Mouse (Mus musculus): Measurements from ENCODE around the gene Map3k4. TPM values are rescaled to one million over a fixed set of nuclear protein-coding genes. Genes with fewer than 3 reads are reported as not detected.

Map3k4 gene
- polyA plus RNA-seq, 1 experiment from 2014 or later, result 9.6 TPM

DNA sequence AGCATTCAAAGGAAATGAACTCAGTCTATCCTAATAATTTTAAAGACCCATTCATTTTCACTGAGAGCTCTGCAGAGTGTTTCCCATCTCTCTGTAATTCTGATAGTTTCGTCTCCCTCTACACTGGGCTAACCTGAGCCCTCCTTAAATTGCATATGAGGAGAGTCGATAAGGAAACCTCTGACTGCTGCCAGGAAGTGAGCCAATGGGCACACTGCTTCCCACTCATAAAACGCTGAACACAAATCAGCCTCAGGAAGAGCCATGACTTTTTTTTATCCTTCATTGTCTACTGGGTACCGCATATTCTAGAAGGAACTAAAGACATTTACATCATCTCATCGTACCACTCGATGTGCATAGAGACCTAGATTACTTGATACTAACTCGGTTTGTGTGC, 1.2 kb upstream of the Map3k4 start:
- peaks cover 33% of the 10 kb centered on the region for H3K79me2 ChIP-seq (ENCODE audit: inconsistent target)
- H3K36me3 ChIP-seq (ENCODE audit: inconsistent target), result no peaks in the 10 kb centered on the region
- H3K27ac ChIP-seq, result no peak overlapping the region
- WGBS (ENCODE audit: missing documents), result 81% methylated on average over 7 of the region's 7 CpGs
- no peak overlapping the region for H3K4me3 ChIP-seq (ENCODE audit: inconsistent target)

DNA sequence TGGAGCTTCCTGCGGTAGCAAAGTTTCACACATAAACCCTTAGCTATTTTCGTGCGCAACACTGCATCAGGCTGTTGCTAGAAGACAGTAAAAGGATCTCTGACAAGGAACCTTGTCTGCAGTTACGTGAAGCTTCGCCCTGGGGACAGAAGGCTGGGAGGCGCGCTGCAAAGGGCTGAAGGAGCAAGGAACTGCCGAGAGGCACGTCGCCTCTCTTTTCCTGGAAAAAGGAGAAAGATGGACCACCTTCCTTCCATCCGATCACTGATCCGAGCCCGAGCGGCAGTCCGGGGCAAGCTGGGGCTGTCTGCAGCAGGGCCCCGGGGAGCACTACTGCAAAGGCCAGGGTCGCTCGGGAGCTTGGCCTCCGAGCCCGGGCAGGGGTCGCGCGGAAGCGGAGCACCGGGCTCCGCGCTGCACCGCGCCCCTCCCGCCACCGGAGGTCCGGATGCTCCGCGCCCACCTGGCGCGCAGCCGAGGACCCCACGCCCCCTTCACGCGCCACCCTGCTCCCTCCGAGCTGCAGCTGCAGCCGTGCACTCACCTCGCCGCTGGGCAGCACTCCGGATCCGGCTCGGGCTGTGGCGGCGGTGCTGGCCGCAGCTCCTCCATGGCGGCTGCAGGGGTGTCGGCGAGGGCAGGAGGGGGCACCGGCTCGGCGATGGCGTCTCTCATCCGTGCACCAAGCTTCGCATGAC, 493 bp downstream of the Map3k4 start:
- peak overlapping the region; percentile 67 for H3K4me3 ChIP-seq (ENCODE audit: inconsistent target)
- peaks cover 49% of the 10 kb centered on the region for H3K79me2 ChIP-seq (ENCODE audit: inconsistent target)
- no peak overlapping the region for H3K27ac ChIP-seq
- WGBS (ENCODE audit: missing documents), result under 1% methylated on average over 47 of the region's 59 CpGs
- H3K36me3 ChIP-seq (ENCODE audit: inconsistent target), result no peaks in the 10 kb centered on the region

DNA sequence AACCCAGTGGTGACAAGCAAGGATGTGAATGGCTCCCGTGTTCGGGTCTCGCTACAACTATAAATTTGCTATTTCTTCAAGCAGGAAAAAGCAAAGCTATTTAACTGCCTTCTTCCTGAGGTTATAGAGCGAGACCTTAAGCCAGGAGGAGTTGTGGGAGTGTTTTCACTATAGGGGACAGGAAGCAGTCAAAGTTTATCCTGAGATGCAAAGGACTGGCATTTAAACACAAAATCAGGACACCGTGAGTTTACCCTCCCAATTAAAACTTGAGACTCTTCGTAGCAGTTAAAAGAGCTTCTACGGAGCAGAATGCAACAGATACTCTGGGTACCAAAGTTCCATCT, 1.0 kb downstream of the Map3k4 start:
- WGBS (ENCODE audit: missing documents), result 14% methylated on average over 7 of the region's 7 CpGs

GRCm38 (mm10) chr17:12316251-12316650, 2.3 kb downstream of the Map3k4 start:
- Histone ChIP-seq H3K4me3 (ENCODE audit: inconsistent target) (no peak overlapping the region), H3K27ac (no peak overlapping the region), H3K36me3 (ENCODE audit: inconsistent target) (no peaks in the 10 kb centered on the region), H3K79me2 (ENCODE audit: inconsistent target) (peaks cover 67% of the 10 kb centered on the region)
- WGBS (ENCODE audit: missing documents), result 91% methylated on average over 13 of the region's 13 CpGs

More for the DNA sequence above, 1.0 kb downstream of the Map3k4 start:
- H3K36me3 ChIP-seq (ENCODE audit: inconsistent target), result no peaks in the 10 kb centered on the region
- peak overlapping the region; percentile 67 for H3K4me3 ChIP-seq (ENCODE audit: inconsistent target)
- peaks cover 54% of the 10 kb centered on the region for H3K79me2 ChIP-seq (ENCODE audit: inconsistent target)
- H3K27ac ChIP-seq, result no peak overlapping the region

DNA sequence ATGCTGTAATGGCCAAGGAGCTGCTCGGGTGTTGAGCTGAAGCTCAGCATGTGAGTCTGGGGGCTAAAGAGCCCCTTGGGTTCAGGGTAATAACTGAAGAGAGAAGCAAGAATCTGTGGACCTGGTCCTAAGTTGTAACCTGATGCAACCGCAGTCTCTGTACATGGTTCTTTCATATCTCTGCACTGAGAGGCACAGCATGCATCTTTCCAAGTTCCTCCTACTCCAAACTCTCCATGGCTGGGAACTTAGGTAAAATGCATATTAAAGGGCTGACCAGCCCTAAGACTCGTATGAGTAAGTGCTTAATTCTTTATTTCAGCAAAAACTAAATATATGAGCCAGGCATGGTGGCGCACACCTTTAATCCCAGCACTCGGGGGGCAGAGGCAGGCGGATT, 6.3 kb downstream of the Map3k4 start:
- H3K27ac ChIP-seq, result no peak overlapping the region
- peaks cover 87% of the 10 kb centered on the region for H3K79me2 ChIP-seq (ENCODE audit: inconsistent target)
- no peaks in the 10 kb centered on the region for H3K36me3 ChIP-seq (ENCODE audit: inconsistent target)
- 93% methylated on average over 6 of the region's 6 CpGs for WGBS (ENCODE audit: missing documents)
- H3K4me3 ChIP-seq (ENCODE audit: inconsistent target), result no peak overlapping the region

DNA sequence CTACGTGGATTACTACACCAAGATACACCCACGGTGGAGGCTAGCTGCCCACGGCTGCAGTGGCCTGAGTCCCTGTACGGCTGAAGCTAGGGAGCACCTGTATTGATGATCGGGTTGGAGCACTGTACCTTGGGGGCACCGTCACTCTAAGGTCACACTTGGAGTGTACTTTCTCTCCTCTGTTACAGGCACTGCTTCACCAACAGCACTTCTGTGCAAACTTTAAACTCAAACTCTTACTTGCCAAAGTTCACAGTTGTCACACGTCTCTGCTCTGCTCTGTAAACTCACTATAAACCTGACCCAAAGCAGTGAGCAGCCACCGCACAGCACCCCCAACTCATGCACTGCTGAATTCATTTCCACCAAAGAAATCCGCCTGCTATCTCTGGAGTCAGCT, 9.1 kb downstream of the Map3k4 start:
- peaks cover 71% of the 10 kb centered on the region for H3K79me2 ChIP-seq (ENCODE audit: inconsistent target)
- no peaks in the 10 kb centered on the region for H3K36me3 ChIP-seq (ENCODE audit: inconsistent target)
- no peak overlapping the region for H3K4me3 ChIP-seq (ENCODE audit: inconsistent target)
- WGBS (ENCODE audit: missing documents), result 96% methylated on average over 9 of the region's 9 CpGs
- H3K27ac ChIP-seq, result no peak overlapping the region

GRCm38 (mm10) chr17:12309059-12309458, 9.5 kb downstream of the Map3k4 start:
- H3K79me2 ChIP-seq (ENCODE audit: inconsistent target), result peaks cover 66% of the 10 kb centered on the region
- no peaks in the 10 kb centered on the region for H3K36me3 ChIP-seq (ENCODE audit: inconsistent target)
- H3K27ac ChIP-seq, result no peak overlapping the region
- no peak overlapping the region for H3K4me3 ChIP-seq (ENCODE audit: inconsistent target)
- WGBS (ENCODE audit: missing documents), result 95% methylated on average over 8 of the region's 8 CpGs

DNA sequence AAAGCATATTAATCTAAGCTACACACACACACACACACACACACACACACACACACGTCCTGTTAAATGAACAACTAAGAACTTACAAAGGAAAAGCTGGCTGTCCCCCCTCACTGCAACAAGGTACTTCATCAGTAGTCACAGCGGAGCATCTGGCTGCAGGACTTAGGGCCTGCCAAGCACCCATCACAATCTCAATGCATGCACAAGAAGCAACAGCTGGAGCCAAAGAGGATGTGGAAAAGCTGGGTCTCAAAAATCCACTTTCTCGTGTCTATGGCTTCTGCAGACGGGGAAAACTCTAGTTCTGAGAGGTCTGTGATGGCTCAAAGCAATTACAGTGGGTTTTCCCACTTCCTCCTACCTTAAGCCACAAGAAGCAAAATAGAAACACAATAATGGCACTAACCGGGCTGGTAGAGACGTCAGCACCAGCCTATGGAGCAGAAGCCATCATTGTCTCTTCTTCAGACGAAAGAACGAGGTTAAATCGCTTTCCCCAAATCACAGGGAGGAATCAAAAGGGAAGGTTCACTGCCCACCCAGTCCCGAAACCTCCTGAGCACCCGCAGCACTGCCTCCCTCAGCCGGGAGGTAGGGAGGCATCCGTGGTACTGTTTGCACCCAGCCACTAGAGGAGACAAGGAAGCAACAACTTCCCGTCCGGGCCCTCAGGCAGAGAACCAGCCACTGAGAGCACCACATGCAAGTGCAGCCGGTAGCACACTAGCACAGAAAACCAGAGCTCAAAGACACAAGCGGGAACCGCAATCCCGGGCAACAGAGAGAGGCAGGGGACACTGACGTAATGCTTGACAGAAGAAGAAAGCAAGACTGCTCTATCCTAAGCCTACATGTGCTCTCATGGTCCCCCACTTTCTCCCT, 11.1 kb downstream of the Map3k4 start:
- no peak overlapping the region; the same call in 1 of the 2 replicates for H3K27ac ChIP-seq
- peak overlapping the region; percentile 7 for H3K4me3 ChIP-seq (ENCODE audit: inconsistent target)
- WGBS (ENCODE audit: missing documents), result 6% methylated on average over 19 of the region's 20 CpGs

GRCm38 (mm10) chr17:12304658-12305057, 13.9 kb downstream of the Map3k4 start:
- H3K27ac ChIP-seq, result no peak overlapping the region
- H3K36me3 ChIP-seq (ENCODE audit: inconsistent target), result no peaks in the 10 kb centered on the region
- H3K4me3 ChIP-seq (ENCODE audit: inconsistent target), result no peak overlapping the region
- peaks cover 49% of the 10 kb centered on the region; the same call in 1 of the 2 replicates for H3K79me2 ChIP-seq (ENCODE audit: inconsistent target)
- WGBS (ENCODE audit: missing documents), result 98% methylated on average over 6 of the region's 6 CpGs

More for the DNA sequence above, 11.1 kb downstream of the Map3k4 start:
- Histone ChIP-seq H3K36me3 (ENCODE audit: inconsistent target) (no peaks in the 10 kb centered on the region), H3K79me2 (ENCODE audit: inconsistent target) (peaks cover 52% of the 10 kb centered on the region)

GRCm38 (mm10) chr17:12300896-12301706, 17.5 kb downstream of the Map3k4 start:
- Histone ChIP-seq H3K27ac (no peak overlapping the region), H3K79me2 (ENCODE audit: inconsistent target) (peaks cover 56% of the 10 kb centered on the region; the same call in 1 of the 2 replicates), H3K36me3 (ENCODE audit: inconsistent target) (no peaks in the 10 kb centered on the region), H3K4me3 (ENCODE audit: inconsistent target) (no peak overlapping the region)
- WGBS (ENCODE audit: missing documents), result 61% methylated on average over 3 of the region's 3 CpGs

- peaks cover 57% of the 10 kb centered on the region; the same call in 1 of the 2 replicates for H3K79me2 ChIP-seq (ENCODE audit: inconsistent target)
- no peak overlapping the region for H3K27ac ChIP-seq
- H3K4me3 ChIP-seq (ENCODE audit: inconsistent target), result no peak overlapping the region
- WGBS (ENCODE audit: missing documents), result 92% methylated on average over 14 of the region's 14 CpGs
- no peaks in the 10 kb centered on the region for H3K36me3 ChIP-seq (ENCODE audit: inconsistent target)
Observed at GRCm38 (mm10) chr17:12300127-12300675, 18.4 kb downstream of the Map3k4 start.

- Histone ChIP-seq H3K79me2 (ENCODE audit: inconsistent target) (peaks cover 63% of the 10 kb centered on the region; the same call in 1 of the 2 replicates), H3K27ac (no peak overlapping the region)
Observed at GRCm38 (mm10) chr17:12299371-12299770, 19.2 kb downstream of the Map3k4 start.

DNA sequence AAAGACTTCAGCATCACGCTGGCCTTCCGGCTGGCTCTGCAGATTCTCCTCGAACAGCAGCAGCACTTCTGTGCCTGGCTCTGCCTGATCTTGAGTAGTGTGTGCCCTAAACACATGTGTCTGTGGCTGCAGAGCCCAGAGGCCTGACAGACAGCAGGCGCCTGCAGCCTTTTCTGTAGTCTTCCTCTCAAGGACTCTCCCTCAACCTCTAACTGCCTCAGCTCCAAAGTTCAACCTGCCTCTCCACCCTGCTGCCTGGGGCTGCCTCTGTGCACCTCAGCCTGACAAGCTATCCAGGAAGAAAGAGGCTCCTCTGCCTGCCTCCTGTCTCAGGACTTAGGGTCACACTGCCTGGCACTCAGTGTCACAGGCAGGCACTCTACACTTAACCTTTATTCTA, 20.6 kb downstream of the Map3k4 start:
- WGBS (ENCODE audit: missing documents), result 98% methylated on average over 4 of the region's 4 CpGs
- no peak overlapping the region for H3K27ac ChIP-seq
- H3K4me3 ChIP-seq (ENCODE audit: inconsistent target), result no peak overlapping the region
- no peaks in the 10 kb centered on the region for H3K36me3 ChIP-seq (ENCODE audit: inconsistent target)
- peaks cover 77% of the 10 kb centered on the region; the same call in 1 of the 2 replicates for H3K79me2 ChIP-seq (ENCODE audit: inconsistent target)

More at GRCm38 (mm10) chr17:12299371-12299770, 19.2 kb downstream of the Map3k4 start:
- 92% methylated on average over 7 of the region's 7 CpGs for WGBS (ENCODE audit: missing documents)
- H3K4me3 ChIP-seq (ENCODE audit: inconsistent target), result no peak overlapping the region
- no peaks in the 10 kb centered on the region for H3K36me3 ChIP-seq (ENCODE audit: inconsistent target)

DNA sequence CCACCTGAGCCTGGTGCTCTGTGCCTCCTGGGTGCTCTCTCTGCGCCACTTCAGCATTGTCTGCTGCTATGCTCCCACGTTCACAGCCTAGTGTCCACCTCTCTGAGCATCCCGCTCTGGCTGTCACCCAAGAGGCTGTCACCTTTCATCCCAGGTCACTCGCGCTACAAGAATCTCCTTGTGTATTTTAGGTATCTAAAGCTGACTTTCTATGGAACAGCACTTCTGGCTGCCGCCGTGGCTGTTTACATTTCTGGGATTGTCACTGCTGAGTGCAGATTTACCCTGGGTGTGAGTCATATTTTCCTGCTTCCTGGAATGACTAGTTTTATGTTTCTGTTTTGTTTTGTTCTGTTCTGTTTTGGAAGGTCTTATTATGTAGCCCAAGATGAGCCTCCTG, 21.3 kb downstream of the Map3k4 start:
- Histone ChIP-seq H3K79me2 (ENCODE audit: inconsistent target) (peaks cover 81% of the 10 kb centered on the region; the same call in 1 of the 2 replicates), H3K4me3 (ENCODE audit: inconsistent target) (no peak overlapping the region), H3K27ac (no peak overlapping the region), H3K36me3 (ENCODE audit: inconsistent target) (no peaks in the 10 kb centered on the region)
- 92% methylated on average over 7 of the region's 7 CpGs for WGBS (ENCODE audit: missing documents)

Measured in macrophage (primary cell).